Mouse (Mus musculus) retina, embryonic 14.5 days (tissue): ENCODE results near the gene Asb3.
"Not testable (repeated sequence)": the region's sequence is repeated elsewhere in the genome, so short reads cannot be mapped to it uniquely, and the experiment has no call there.

Source experiments
- DNase-seq: peaks from one replicate; pipeline ENCODE4 v3.0.0-alpha.2; 2015; ENCODE audit warnings: low spot score

The Asb3 gene

GRCm38 (mm10) chr11:31001169-31001908, 116.1 kb downstream of the Asb3 start:
- DNase-seq: no peak

GRCm38 (mm10) chr11:31009668-31010067, 124.5 kb downstream of the Asb3 start:
- not testable (repeated sequence) for DNase-seq

- DNase-seq: not testable (repeated sequence)
Measured at GRCm38 (mm10) chr11:31017466-31017865, 132.2 kb downstream of the Asb3 start.

DNA sequence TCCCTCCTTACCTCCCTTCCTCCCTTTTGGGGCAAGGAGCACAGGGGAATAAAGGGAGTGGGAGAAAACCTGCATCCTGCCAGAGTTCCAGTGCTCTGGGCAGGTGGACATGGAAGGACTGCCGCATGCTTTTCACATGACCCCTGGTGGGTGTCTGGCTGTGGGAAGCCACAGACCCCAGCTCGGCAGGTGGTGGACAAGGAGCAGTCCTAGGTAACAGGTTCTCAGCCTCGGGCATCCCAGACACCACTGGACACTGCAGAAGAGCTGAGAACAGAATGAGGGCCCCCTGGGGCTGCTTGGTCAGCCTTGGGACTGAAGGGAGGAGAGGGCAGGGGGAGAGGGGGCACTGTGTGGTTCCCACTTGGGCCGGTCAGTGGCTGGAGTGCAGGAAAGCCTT, 149.7 kb downstream of the Asb3 start:
- no peak for DNase-seq

- no peak for DNase-seq
Measured at GRCm38 (mm10) chr11:31089973-31090372, 204.8 kb downstream of the Asb3 start.

DNA sequence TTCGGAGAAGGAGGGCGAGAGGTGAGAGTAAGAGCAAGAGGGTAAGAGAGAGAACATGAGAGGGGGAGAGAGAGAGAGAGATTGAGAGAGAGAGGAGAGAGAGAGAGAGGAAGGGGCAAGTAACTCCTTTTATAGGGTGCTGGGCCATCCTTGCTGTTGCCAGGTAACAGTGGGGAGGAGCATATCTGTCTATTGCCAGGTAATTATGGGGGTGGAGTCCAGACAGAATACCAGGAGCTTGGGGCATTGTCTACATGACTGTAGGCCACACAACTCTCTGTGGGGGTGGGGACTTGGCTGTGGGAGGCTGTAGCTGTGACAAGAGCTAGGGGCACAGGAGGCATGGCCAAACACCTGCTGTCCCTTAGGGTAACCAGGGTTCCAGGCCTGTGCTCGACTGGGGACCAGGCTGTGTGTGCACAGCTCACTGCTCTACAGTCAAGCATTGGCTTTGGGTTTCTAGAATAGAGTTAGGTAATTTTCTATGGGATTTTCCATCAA, 205.3 kb downstream of the Asb3 start:
- DNase-seq: no peak

DNA sequence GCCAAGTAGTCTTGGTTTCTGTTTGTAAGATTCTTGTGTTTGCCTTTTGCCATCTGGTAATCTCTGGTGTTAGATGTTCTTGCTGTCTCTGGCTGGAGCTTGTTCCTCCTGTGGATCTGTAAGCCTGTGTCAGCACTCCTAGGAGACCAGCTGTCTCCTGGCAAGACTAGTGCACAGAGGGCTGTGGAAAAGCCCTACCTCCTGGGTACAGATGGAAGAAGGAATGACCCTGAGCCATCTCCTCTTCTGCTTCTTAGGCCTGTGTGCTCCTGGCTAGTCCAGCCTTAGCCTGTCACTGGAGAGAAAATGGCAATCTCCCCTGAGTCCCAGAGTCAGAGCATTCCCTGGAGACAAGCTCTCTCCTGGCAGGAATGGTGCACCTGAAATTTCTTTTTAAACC, 214.3 kb downstream of the Asb3 start:
- not testable (repeated sequence) for DNase-seq

- DNase-seq: no peak
Measured at GRCm38 (mm10) chr11:31102188-31102587, 217.0 kb downstream of the Asb3 start.

- no peak for DNase-seq
Measured at GRCm38 (mm10) chr11:31105364-31105763, 220.1 kb downstream of the Asb3 start.

- not testable (repeated sequence) for DNase-seq
Measured at GRCm38 (mm10) chr11:31126964-31127363, 241.7 kb downstream of the Asb3 start.

GRCm38 (mm10) chr11:31133726-31134125, 248.5 kb downstream of the Asb3 start:
- not testable (repeated sequence) for DNase-seq

DNA sequence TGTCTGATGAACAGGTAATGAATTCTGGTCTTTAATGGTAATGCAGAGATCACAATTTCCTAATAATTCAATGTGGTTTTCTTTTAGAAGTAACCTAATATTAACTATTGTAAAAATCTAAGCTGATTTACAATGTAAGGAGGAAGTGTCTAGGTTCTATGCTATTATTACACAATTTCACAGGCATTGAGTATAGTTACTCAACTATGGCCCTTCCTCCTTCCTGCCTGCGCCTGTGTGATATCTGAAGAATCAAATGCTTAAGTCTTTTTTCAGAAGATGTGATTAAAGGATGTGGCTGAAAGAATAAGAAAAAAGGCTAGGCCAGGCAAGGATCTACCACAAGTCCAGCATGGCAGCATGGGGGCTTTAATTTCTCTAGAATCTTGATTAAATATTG, 249.6 kb downstream of the Asb3 start:
- not testable (repeated sequence) for DNase-seq

DNA sequence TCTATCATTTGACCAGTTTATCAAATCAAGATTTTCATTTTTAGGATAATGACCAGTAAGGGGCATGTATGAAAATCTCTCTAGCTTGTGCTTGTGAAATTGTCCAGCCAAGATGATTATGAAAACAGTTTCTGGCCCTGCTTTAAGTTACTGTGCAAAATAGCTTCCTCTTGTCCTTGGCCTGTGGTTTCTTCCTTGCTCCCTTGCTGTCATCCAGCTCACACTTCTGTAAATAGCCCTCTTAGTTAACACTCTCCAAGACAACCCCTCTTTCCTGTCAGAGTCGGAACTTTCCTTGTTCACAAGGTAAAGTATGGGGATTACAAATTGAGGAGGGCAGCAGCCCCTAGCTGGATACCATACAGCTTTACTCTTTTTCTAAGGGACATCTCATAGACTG, 253.2 kb downstream of the Asb3 start:
- DNase-seq: not testable (repeated sequence)
